Mouse (Mus musculus) olfactory bulb, adult 2 months (tissue): ENCODE measurements around the gene Olfr718-ps1.

Source experiments
- CTCF ChIP-seq: fragments of 200-500 bp; IDR thresholded peaks from 2 replicates; pipeline ENCODE4 v1.5.1; 2012; ENCODE audit warnings: low read depth, mild to moderate bottlenecking, low read length, moderate library complexity; ENCODE audit not compliant: insufficient read depth
- POLR2A ChIP-seq: fragments of 200-500 bp; IDR thresholded peaks from 2 replicates; pipeline ENCODE4 v1.6.1; 2012; ENCODE audit warnings: mild to moderate bottlenecking, low read depth, low read length, moderate library complexity; ENCODE audit not compliant: insufficient read depth

DNA sequence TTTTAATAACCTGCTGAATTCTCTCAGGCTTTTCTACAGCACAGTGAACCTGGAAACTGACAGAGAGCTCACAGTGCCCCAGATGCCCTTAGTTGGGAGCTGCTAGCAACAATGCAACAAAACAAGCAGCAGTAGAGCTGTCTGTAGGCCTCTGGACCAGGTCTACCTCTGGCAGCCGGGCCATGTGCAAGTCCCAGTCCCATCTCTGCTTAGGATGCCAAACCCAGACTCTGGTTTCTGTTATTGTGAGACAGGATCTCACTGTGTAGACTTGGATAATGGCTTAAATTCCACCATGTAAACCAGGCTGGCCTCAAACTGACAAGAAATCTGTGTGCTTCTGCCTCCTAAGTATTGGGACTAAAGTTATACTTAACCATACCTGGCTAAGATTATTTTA, 45.8 kb downstream of the Olfr718-ps1 start:
- TF ChIP-seq POLR2A (no peak), CTCF (no peak)
